Mouse (Mus musculus): ENCODE measurements around the gene Lyg2. TPM values are rescaled to one million over a fixed set of nuclear protein-coding genes. Genes with fewer than 3 reads are reported as not detected.
A peak's percentile ranks its signal among the peaks of the same experiment; 100 is the strongest.

Lyg2 gene
- total and polyA plus RNA-seq, 2 experiments = not detected

- Histone ChIP-seq H3K27me3 (ENCODE audit: control insufficient read depth, insufficient read depth, low read length) (no peaks in the 10 kb centered on the region), H3K4me3 (ENCODE audit: insufficient read depth, low read depth, low read length) (peak overlapping the region; percentile 91), H3K36me3 (ENCODE audit: control insufficient read depth, insufficient read depth, low read length) (no peaks in the 10 kb centered on the region), H3K9ac (ENCODE audit: low read depth, low read length) (peak overlapping the region; percentile 83), H3K4me1 (ENCODE audit: control insufficient read depth, insufficient read depth, low read length) (no peaks in the 10 kb centered on the region; the same call in 1 of the 2 replicates), H3K27ac (replicated peaks; ENCODE audit: insufficient read depth, low read depth, low read length) (peak overlapping the region; percentile 68), H3K79me2 (ENCODE audit: control insufficient read depth, insufficient read depth, low read length) (no peaks in the 10 kb centered on the region)
- no peak for TF ChIP-seq POLR2A (IDR thresholded peaks at IDR 0.05; ENCODE audit: extremely low read depth, insufficient read depth, low read length)
- no peak for TF ChIP-seq CTCF (IDR thresholded peaks at IDR 0.05; ENCODE audit: low read depth, low read length)
- DNase-seq (ENCODE audit: extremely low read depth, low read depth, low spot score) = no peak
- 10% methylated on average over 23 of the region's 23 CpGs for WGBS
These were observed 50.7 kb downstream of the Lyg2 start for GRCm38 (mm10) chr1:37865401-37866215.

- no peaks in the 10 kb centered on the region for H3K36me3 ChIP-seq (ENCODE audit: control insufficient read depth, insufficient read depth, low read length)
- peak overlapping the region; percentile 83 for H3K9ac ChIP-seq (ENCODE audit: low read depth, low read length)
- under 1% methylated on average over 87 of the region's 90 CpGs for WGBS
- peak overlapping the region; percentile 68 for H3K27ac ChIP-seq (replicated peaks; ENCODE audit: insufficient read depth, low read depth, low read length)
- DNase-seq (ENCODE audit: extremely low read depth, low read depth, low spot score) = peak; percentile 87
- peak; percentile 23; the same call in 1 of the 2 replicates for TF ChIP-seq CTCF (IDR thresholded peaks at IDR 0.05; ENCODE audit: low read depth, low read length)
- TF ChIP-seq POLR2A (IDR thresholded peaks at IDR 0.05; ENCODE audit: extremely low read depth, insufficient read depth, low read length) = peak; percentile 89
- H3K4me3 ChIP-seq (ENCODE audit: insufficient read depth, low read depth, low read length) = peak overlapping the region; percentile 91
- H3K79me2 ChIP-seq (ENCODE audit: control insufficient read depth, insufficient read depth, low read length) = no peaks in the 10 kb centered on the region
- no peaks in the 10 kb centered on the region for H3K27me3 ChIP-seq (ENCODE audit: control insufficient read depth, insufficient read depth, low read length)
- H3K4me1 ChIP-seq (ENCODE audit: control insufficient read depth, insufficient read depth, low read length) = no peaks in the 10 kb centered on the region; the same call in 1 of the 2 replicates
These were observed 51.5 kb downstream of the Lyg2 start for GRCm38 (mm10) chr1:37864511-37865400.

Other genes with a start within 250 kb of the Lyg2 start
- gene 2010300C02Rik, start 196.4 kb downstream of the Lyg2 start, total RNA-seq (2014; rRNA removed) = 0.07 and 0.09 TPM in 2 replicates
- 0.04 and 0.06 TPM in 2 replicates for gene 2010300C02Rik, start 196.4 kb downstream of the Lyg2 start, polyA plus RNA-seq (2012; rRNA removed)
- 1.2 and 1.4 TPM in 2 replicates for gene Tsga10, start 50.1 kb downstream of the Lyg2 start, total RNA-seq (2014; rRNA removed)
- gene Tsga10, start 50.1 kb downstream of the Lyg2 start, polyA plus RNA-seq (2012; rRNA removed) = 0.24 and 0.30 TPM in 2 replicates
- gene Lipt1, start 44.8 kb downstream of the Lyg2 start, total RNA-seq (2014; rRNA removed) = 10.2 and 10.3 TPM in 2 replicates
- 2.2 and 3.1 TPM in 2 replicates for gene Lipt1, start 44.8 kb downstream of the Lyg2 start, polyA plus RNA-seq (2012; rRNA removed)
- gene Mitd1, start 26.1 kb downstream of the Lyg2 start, total RNA-seq (2014; rRNA removed) = 8.6 and 10.7 TPM in 2 replicates
- 3.5 and 4.6 TPM in 2 replicates for gene Mitd1, start 26.1 kb downstream of the Lyg2 start, polyA plus RNA-seq (2012; rRNA removed)
- 83.6 and 111 TPM in 2 replicates for gene Mrpl30, start 26.0 kb downstream of the Lyg2 start, total RNA-seq (2014; rRNA removed)
- 46.4 and 65.0 TPM in 2 replicates for gene Mrpl30, start 26.0 kb downstream of the Lyg2 start, polyA plus RNA-seq (2012; rRNA removed)
- gene Lyg1, start 41.3 kb upstream of the Lyg2 start, total RNA-seq (2014; rRNA removed) = not detected in 2 replicates
- gene Lyg1, start 41.3 kb upstream of the Lyg2 start, polyA plus RNA-seq (2012; rRNA removed) = not detected in 2 replicates
- 22.7 and 33.8 TPM in 2 replicates for gene Txndc9, start 81.4 kb upstream of the Lyg2 start, total RNA-seq (2014; rRNA removed)
- 4.9 and 6.7 TPM in 2 replicates for gene Txndc9, start 81.4 kb upstream of the Lyg2 start, polyA plus RNA-seq (2012; rRNA removed)
- gene Eif5b, start 81.5 kb upstream of the Lyg2 start, total RNA-seq (2014; rRNA removed) = 17.1 and 18.9 TPM in 2 replicates
- 3.4 and 4.1 TPM in 2 replicates for gene Eif5b, start 81.5 kb upstream of the Lyg2 start, polyA plus RNA-seq (2012; rRNA removed)
- gene Rev1, start 213.3 kb upstream of the Lyg2 start, total RNA-seq (2014; rRNA removed) = 18.3 and 20.1 TPM in 2 replicates
- 4.1 and 6.9 TPM in 2 replicates for gene Rev1, start 213.3 kb upstream of the Lyg2 start, polyA plus RNA-seq (2012; rRNA removed)

Data from liver, adult 2 months (tissue).